Mouse (Mus musculus): ENCODE data around the gene Pbx1. TPM values are rescaled to one million over a fixed set of nuclear protein-coding genes. Genes with fewer than 3 reads are reported as not detected.
A peak's percentile ranks its signal among the peaks of the same experiment; 100 is the strongest.

Pbx1 gene
- total RNA-seq, 2 experiments from 2014 or later = 98.0 to 114 TPM

DNA sequence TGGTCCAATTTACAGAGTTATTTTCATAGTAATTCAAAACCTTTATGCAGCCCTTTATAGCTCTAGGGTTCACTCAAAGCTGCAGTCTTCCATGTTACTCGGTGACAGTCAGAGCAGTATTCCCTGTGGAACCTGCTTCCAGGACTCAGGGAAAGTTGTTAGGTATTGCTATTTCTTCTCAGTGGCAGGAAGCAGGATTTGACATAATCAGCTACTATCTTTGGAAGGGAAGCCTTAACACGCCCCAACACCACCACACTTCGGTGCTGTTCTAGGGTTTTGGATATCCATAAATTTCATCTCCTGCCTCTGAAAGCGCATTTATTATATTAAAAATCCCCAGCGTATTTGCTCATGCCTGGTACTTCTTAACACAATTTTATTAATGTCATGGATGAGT is 314.0 kb downstream of the Pbx1 start:
- DNase-seq (ENCODE audit: extremely low spot score in 1 of 2, low spot score in 1 of 2) = no peak

DNA sequence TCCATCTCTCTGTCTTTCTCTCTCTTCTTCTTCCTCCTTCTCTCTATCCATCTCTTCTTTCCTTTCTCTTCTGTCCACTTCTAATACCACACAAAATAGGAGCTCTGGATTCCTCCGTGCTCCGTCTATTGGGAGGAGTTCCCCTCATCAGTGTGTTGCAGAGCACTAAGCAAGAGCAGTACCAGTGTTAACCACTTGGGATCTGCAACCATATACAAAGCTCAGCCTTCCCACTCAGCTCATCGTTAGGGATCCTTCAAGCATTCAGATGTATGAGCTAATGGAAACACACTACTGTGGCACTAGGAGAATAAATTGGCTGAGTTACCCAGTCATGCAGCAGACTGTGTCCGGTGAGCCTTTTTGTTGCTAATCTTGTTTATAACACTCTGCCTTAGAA is 314.7 kb downstream of the Pbx1 start:
- DNase-seq (ENCODE audit: extremely low spot score in 1 of 2, low spot score in 1 of 2) = no peak

DNA sequence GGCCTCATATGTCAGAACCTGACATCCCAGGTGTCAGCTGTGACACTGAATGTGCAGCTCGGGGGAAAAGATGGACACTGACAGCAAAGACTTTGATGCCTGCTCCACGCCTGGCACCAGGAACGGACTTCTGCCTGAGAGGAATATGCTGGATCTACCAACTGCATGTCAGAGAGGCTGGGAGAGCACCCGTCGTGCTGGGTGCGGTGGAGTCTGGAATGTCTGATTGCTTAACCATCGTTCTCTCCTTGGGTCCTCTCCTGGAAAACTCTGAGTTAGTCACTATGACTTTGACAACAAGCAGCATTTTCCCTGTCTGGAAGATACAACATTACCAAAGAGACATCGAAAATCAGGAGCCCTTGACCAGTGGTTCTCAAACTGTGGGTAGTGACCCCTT is 322.3 kb downstream of the Pbx1 start:
- DNase-seq (ENCODE audit: extremely low spot score in 1 of 2, low spot score in 1 of 2) = no peak

DNA sequence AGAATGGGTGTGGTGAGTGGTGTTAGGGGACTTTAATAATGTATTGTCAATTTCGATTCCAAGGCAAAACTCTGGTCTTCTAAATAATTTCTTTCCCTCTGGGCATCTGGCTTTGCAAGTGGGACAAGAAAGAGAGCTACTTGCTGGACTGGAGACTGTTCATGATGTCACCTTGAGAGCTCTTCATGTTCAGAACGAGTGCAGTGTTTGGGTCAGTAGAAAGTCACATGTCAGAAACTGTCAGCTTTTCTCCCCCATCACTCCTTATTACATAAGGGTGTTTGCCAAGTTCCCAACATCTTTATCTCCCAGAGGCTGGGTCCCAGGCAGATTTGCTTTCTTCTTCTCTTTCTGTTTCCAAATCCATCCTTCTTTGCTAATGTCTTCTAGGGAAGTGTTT is 328.2 kb downstream of the Pbx1 start:
- no peak for DNase-seq (ENCODE audit: extremely low spot score in 1 of 2, low spot score in 1 of 2)

DNA sequence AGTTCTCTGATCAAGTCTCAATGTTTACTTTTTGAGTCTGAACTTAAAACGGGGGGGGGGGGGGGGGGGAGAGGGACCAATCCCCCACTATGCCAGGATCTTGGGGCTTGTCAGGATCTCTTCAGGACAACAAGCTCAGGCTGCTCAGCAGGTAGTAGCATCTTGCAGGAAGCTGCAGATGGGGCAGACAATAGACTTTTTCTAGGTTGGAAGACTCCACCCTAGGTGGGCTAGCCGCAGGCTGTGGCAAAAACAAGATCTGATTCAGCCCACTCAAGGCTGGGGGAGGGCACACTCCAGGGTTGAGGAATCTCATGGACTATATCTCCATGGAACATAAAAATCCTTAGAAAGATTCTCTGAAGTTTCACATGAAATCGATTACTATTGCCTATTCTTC is 330.6 kb downstream of the Pbx1 start:
- no peak for DNase-seq (ENCODE audit: extremely low spot score in 1 of 2, low spot score in 1 of 2)

DNA sequence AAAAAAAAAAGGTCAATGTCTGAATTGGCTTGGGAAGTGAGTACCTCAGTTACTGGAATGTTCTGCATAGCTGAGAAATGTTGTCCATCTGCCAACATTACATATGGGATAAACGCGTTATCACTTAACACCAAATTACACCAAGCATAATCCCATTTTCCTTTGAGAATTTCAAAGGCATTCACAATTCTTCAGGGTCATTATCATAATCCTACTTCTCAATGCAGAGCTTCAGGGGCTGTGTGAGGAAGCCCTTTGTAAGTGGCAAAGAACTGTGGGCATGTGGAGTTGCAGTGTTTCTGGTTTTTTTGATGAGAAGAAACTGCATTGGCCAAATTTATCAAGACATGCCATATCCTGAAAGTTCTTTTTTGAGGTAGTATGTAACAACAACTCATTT is 333.3 kb downstream of the Pbx1 start:
- no peak for DNase-seq (ENCODE audit: extremely low spot score in 1 of 2, low spot score in 1 of 2)

DNA sequence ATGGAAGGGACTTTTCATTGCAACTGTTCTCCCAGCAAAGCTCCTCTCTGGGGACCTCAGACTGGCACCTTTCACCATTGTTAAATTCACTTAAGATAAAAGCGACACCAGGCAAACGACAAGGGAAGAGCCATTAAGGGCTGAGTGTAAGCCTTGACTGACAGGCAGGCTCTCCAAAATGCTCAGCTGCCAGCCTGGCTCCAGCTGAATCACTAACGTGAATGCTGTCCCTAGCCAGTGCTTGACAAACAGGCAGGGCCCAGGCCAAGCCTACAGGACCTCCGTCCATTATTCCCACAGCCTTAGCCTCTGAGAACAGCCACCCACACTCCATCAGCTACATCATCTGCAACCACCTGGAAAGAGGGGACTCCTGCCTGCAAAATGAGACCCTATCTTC is 337.4 kb downstream of the Pbx1 start:
- DNase-seq (ENCODE audit: extremely low spot score in 1 of 2, low spot score in 1 of 2) = no peak

DNA sequence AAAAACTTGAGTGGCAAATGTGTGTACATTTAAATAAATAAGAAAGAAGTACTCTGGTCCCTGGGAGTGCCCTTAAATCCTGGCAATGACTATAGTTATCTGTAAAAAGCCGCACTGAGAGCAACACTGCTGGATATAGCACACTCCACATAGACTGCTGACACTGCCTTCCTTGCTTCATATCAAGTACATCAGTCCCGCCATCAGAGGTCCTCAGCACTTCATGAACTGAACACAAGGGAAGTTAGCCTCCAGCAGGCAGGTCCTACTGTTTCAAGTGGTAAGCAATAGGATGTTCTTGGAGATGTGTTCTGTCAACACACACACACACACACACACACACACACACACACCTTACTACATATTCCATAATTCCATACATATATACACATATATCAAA is 339.0 kb downstream of the Pbx1 start:
- peak in 1 of 2 experiments; percentile 21 for DNase-seq (ENCODE audit: extremely low spot score in 1 of 2, low spot score in 1 of 2)

DNA sequence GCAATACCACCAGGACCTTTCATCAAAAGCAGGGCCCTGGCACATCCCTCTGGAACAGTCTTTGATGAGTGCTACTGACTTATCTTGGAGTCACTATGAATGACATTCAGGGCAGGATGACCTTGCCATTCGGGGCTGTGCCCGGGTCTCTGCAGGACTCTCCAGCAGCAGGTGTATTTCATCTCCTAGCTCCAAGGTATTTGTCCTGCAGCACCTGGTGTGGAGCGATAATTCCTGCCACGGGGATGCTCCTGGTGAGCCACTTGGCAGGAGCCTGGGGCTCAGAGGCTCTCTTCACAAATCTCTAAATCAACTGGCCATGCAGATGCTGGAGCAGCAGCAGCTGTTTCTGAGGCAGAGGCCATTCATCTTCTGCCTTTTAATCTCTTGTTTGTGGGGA is 340.4 kb downstream of the Pbx1 start:
- DNase-seq (ENCODE audit: extremely low spot score in 1 of 2, low spot score in 1 of 2) = no peak

DNA sequence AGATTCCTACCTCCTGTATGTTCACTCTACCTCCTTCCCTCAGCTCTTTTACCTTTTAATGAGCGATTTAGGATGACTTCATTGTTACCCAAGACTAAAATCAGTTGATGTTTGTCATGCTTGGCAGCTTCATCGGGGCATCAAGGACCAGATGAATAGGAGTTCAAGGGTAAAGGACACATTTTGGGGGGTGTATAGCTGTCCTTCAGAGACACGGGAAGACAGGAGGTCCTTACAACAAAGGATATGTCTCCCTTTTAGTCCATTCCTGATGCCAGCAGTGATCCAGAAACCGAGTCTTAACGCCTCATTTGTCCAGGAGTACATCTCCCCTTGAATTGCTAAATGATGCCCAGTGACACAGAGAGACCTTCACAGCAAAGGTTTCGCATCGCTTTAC is 343.4 kb downstream of the Pbx1 start:
- DNase-seq (ENCODE audit: extremely low spot score in 1 of 2, low spot score in 1 of 2) = no peak

DNA sequence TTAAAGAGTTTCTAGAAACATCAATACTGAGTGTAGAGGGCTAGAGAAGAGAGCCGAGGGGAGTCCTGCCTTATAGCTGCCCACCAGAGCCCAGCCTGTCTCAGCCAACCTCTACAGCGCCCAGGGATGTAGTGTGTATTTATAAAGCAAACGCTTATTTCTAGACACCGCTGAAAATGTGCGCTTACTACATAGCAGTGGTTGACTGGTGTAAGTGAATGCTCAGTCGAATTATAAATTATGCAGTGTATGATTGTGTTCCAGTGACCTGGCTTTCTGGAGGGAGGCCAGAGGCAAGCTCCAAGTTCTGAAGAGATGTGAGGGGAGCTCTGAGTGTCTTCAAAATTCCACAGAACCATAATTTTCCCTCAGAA is 352.7 kb downstream of the Pbx1 start:
- DNase-seq (ENCODE audit: extremely low spot score in 1 of 2, low spot score in 1 of 2) = no peak

DNA sequence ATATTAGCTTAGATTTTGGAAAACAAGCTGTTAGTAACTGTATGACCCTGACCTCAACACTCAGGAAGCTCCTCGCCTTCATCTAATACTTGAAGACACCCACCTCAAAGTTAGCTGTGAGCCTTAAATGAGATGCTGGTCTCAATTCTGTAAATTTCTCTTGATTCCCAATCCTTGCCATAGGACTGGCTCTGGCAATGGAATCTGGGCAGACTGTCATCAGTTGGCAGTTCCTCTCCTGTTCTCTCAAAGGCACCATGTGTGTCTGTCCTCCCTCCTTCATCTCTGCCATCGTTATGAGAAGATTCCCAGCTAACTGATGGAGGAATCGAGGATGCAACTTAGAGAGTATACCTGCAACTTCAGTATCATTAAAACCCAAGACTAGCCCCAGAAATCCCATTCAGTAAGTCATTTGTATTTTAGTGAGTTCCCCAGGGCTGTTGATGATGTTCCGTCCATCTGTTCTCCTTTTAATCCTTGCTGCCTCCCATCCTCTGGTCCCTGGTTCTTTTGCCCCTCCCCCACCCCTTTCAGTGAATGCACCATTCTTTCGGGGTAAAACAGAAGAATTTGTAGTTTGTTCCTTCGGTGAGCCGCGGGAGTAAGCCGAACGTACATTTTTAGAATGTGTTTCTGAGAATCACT is 353.2 kb downstream of the Pbx1 start:
- no peak for DNase-seq (ENCODE audit: extremely low spot score in 1 of 2, low spot score in 1 of 2)

DNA sequence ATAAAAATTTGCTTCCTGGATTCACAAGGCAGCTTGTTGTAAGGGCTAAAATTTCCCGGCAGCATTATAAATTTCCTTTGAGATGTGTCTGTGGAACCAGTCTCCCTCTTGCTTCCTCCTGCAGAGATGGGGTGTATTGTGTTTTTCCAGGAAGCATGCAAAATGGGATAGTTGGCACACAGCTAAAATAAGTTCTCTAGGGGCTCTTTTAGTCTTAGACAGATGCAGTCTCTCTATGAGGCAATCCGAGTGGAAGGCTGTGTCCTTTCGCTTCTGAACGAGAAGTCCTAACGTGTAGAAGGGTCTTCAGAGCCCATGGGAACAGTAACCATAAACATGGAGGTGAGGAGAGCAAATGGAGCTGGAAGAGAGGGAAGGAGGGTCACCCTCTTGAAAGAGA is 360.1 kb downstream of the Pbx1 start:
- no peak for DNase-seq (ENCODE audit: extremely low spot score in 1 of 2, low spot score in 1 of 2)

DNA sequence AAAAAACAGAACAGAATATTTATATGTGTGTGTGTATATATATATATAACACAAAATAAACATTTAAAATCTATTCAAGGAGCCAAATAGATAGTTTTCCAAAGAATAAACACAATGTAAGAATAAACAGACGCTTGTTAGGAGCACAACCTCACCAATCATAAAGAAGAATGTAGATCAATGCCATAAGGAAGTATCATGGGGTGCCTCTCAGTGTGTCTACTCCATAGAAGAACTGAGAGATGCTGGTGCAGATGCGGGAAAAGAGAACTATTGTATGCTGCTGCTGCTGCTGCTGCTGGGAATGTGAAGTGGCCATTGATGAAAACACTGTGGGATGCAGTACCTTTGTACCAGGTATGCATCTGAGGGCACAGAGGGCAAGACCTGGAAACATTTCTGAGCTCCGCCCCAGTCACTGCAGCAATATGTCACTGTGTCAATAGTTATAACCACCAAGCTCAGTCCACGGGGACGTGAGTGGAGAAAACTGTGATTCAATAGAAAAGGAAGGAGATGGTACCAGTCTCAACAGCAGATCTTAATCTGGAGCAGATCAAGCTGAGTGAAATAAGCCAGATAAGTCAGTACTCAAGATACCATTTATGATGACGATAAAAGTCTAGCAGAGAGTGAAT is 361.7 kb downstream of the Pbx1 start:
- no peak for DNase-seq (ENCODE audit: extremely low spot score in 1 of 2, low spot score in 1 of 2)

DNA sequence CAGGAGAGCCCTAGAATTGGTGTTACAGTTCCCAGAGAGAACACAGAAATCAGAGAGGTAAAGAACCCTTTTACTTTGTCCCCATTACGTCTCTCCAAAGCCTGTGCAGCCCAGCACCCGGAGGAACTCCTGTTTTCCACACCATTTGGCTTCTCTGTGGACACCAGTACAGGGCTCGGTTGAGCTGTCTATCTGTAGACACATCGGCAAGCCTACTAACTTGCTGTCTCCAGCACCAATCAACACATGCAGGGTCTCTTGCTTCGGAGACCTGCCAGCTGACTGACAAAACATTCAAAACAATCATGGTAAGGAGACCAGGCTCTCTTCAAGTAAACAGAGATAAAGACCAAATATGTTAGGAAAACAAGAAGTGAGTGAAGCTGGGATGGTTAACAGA is 362.3 kb downstream of the Pbx1 start:
- no peak for DNase-seq (ENCODE audit: extremely low spot score in 1 of 2, low spot score in 1 of 2)
